Mouse (Mus musculus) limb, embryonic 10.5 days (tissue): ENCODE data around the gene Gp1ba. TPM values are rescaled to one million over a fixed set of nuclear protein-coding genes. Genes with fewer than 3 reads are reported as not detected.

Experiments
- DNase-seq: peaks from one replicate; pipeline ENCODE4 v3.0.0-alpha.2; 2017; ENCODE audit warnings: low spot score
- H3K27ac ChIP-seq: fragments of 300-500 bp; sonication (generic); 2 replicates; pipeline ENCODE4 v1.5.1; 2016; ENCODE audit warnings: mild to moderate bottlenecking
- H3K27me3 ChIP-seq: fragments of 300-500 bp; sonication (generic); 2 replicates; pipeline ENCODE4 v1.6.1; 2016; ENCODE audit warnings: low read depth, mild to moderate bottlenecking; ENCODE audit not compliant: poor library complexity, severe bottlenecking
- H3K36me3 ChIP-seq: fragments of 300-500 bp; sonication (generic); 2 replicates; pipeline ENCODE4 v1.6.1; 2016; ENCODE audit warnings: mild to moderate bottlenecking, moderate library complexity
- H3K4me1 ChIP-seq: fragments of 300-500 bp; sonication (generic); 2 replicates; pipeline ENCODE4 v1.6.1; 2016
- H3K4me3 ChIP-seq: fragments of 300-500 bp; sonication (generic); 2 replicates; pipeline ENCODE4 v1.5.1; 2016; ENCODE audit warnings: mild to moderate bottlenecking, moderate library complexity
- H3K9me3 ChIP-seq: fragments of 300-500 bp; sonication (generic); replicated peaks from 2 replicates; pipeline ENCODE4 v1.6.1; 2016; ENCODE audit warnings: mild to moderate bottlenecking
- WGBS: fragments of 180-500 bp; shearing (Covaris S2); methylation state at CpG from one replicate; pipeline ENCODE4 v1.1.7; 2016; 5-methylcytosine and 5-hydroxymethylcytosine counted together
- polyA plus RNA-seq: library from polyadenylated mRNA; unstranded; fragments of >200 nt; fragmentation: Nextera tagmentation; extraction: Ambion mirVana; gene quantifications from 2 replicates; pipeline ENCODE4 v1.2.1, GENCODE M21; 2016

Gp1ba gene
- polyA plus RNA-seq, 1 experiment from 2014 or later = 0.75 TPM

- Histone ChIP-seq H3K4me3 (peak overlapping the region; percentile 93), H3K9me3 (no peaks in the 10 kb centered on the region), H3K27ac (peak overlapping the region; percentile 92), H3K27me3 (no peaks in the 10 kb centered on the region), H3K4me1 (peaks cover 32% of the 10 kb centered on the region), H3K36me3 (peaks cover 39% of the 10 kb centered on the region)
- DNase-seq = no peak
- 4% methylated on average over 16 of the region's 16 CpGs for WGBS
Measured at GRCm38 (mm10) chr11:70686901-70687566, 48.1 kb downstream of the Gp1ba start.

GRCm38 (mm10) chr11:70687601-70688199 lies 48.8 kb downstream of the Gp1ba start, which contains the start of gene Camta2:
Camta2 (minus strand) TSS chr11:70688105.
- under 1% methylated on average over 47 of the region's 55 CpGs for WGBS
- Histone ChIP-seq H3K27me3 (no peaks in the 10 kb centered on the region), H3K4me1 (peaks cover 27% of the 10 kb centered on the region), H3K9me3 (no peaks in the 10 kb centered on the region), H3K27ac (peak within 1 kb of the TSS; percentile 92), H3K36me3 (peaks cover 32% of the 10 kb centered on the region), H3K4me3 (peak within 1 kb of the TSS; percentile 93)
- peak; percentile 91 for DNase-seq

DNA sequence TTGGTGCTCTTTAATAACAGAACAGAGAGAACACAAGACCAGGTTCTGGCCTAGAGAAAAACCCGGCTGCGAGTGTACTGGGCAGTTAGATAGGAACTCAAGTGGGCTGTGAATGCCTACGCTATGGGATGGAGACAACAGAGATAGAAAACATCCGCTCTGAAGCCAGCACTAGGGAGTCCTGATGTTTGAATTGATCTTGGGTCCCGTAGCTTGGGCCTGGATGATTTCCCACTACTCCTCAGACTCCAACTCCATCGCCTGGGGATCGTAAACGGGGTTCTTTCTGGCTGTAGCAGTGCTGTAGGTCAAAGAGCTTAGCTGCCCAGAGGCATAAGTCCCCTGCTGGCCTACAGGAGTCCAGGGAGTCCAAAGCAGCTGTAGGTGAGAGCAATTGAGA lies 49.5 kb downstream of the Gp1ba start:
- Histone ChIP-seq H3K4me1 (peaks cover 27% of the 10 kb centered on the region), H3K27ac (peak overlapping the region; percentile 92), H3K9me3 (no peaks in the 10 kb centered on the region), H3K36me3 (peaks cover 25% of the 10 kb centered on the region), H3K4me3 (peak overlapping the region; percentile 93), H3K27me3 (no peaks in the 10 kb centered on the region)
- DNase-seq = peak; percentile 39
- 13% methylated on average over 8 of the region's 8 CpGs for WGBS

DNA sequence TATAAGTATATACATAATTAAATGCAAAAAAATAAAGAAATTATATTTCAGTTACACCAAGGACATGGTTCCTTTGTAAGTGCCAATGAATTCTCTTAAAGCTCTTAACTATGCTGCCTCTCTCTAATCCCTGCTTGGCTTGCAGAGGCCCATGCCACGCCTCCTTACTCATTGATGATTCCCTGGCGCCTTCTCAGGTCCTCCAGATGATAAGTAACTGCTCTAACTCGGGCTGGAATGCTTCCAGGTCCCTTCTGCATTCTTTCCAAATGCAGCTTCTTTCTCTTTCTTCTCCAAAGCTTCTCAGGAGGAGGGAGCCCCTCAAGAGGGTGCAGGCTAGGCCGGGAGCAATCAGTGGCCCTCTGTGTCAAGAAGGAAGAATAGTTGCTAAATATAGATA lies 50.7 kb downstream of the Gp1ba start:
- Histone ChIP-seq H3K27ac (no peak overlapping the region), H3K4me1 (peaks cover 27% of the 10 kb centered on the region), H3K9me3 (no peaks in the 10 kb centered on the region), H3K36me3 (peaks cover 13% of the 10 kb centered on the region), H3K4me3 (no peak overlapping the region), H3K27me3 (no peaks in the 10 kb centered on the region)
- DNase-seq = no peak
- 59% methylated on average over 4 of the region's 4 CpGs for WGBS

Other genes starting within 250 kb of the Gp1ba start
- gene Pelp1, start 229.1 kb upstream of the Gp1ba start, polyA plus RNA-seq = 63.0 and 65.1 TPM in 2 replicates
- 24.6 and 25.5 TPM in 2 replicates for gene Arrb2, start 206.5 kb upstream of the Gp1ba start, polyA plus RNA-seq
- 48.4 and 51.5 TPM in 2 replicates for gene Med11, start 187.2 kb upstream of the Gp1ba start, polyA plus RNA-seq
- gene Zmynd15, start 179.7 kb upstream of the Gp1ba start, polyA plus RNA-seq = 0.09 TPM in 1 of 2 replicates, not detected in the other
- gene Cxcl16, start 179.1 kb upstream of the Gp1ba start, polyA plus RNA-seq = 0.49 TPM in 2 replicates
- 0.98 and 1.2 TPM in 2 replicates for gene Tm4sf5, start 133.9 kb upstream of the Gp1ba start, polyA plus RNA-seq
- 0.30 TPM in 1 of 2 replicates, not detected in the other for gene Vmo1, start 124.5 kb upstream of the Gp1ba start, polyA plus RNA-seq
- gene Gltpd2, start 119.9 kb upstream of the Gp1ba start, polyA plus RNA-seq = 0.16 and 0.19 TPM in 2 replicates
- 1,140 and 1,215 TPM in 2 replicates for gene Psmb6, start 113.8 kb upstream of the Gp1ba start, polyA plus RNA-seq
- gene Gm40193, start 106.2 kb upstream of the Gp1ba start, polyA plus RNA-seq = not detected in 2 replicates
- gene Pld2, start 99.1 kb upstream of the Gp1ba start, polyA plus RNA-seq = 1.4 and 2.0 TPM in 2 replicates
- gene Mink1, start 76.2 kb upstream of the Gp1ba start, polyA plus RNA-seq = 15.1 and 17.2 TPM in 2 replicates
- not detected in 2 replicates for gene 4930544D05Rik, start 23.3 kb upstream of the Gp1ba start, polyA plus RNA-seq
- gene Chrne, start 19.9 kb upstream of the Gp1ba start, polyA plus RNA-seq = not detected in 2 replicates
- 85.0 and 104 TPM in 2 replicates for gene Rnf167, start 8.1 kb downstream of the Gp1ba start, polyA plus RNA-seq
- 136 and 160 TPM in 2 replicates for gene Slc25a11, start 8.4 kb downstream of the Gp1ba start, polyA plus RNA-seq
- 2,132 and 2,568 TPM in 2 replicates for gene Pfn1, start 15.5 kb downstream of the Gp1ba start, polyA plus RNA-seq
- 67.8 and 75.6 TPM in 2 replicates for gene Eno3, start 18.1 kb downstream of the Gp1ba start, polyA plus RNA-seq
- gene Spag7, start 30.3 kb downstream of the Gp1ba start, polyA plus RNA-seq = 182 and 196 TPM in 2 replicates
- 8.9 and 11.6 TPM in 2 replicates for gene Camta2, start 49.0 kb downstream of the Gp1ba start, polyA plus RNA-seq
- 1.1 and 1.2 TPM in 2 replicates for gene Inca1, start 61.0 kb downstream of the Gp1ba start, polyA plus RNA-seq
- 2.0 and 2.2 TPM in 2 replicates for gene Kif1c, start 61.4 kb downstream of the Gp1ba start, polyA plus RNA-seq
- gene Zfp3, start 125.1 kb downstream of the Gp1ba start, polyA plus RNA-seq = 3.0 and 5.1 TPM in 2 replicates
- gene Scimp, start 173.5 kb downstream of the Gp1ba start, polyA plus RNA-seq = 0.18 TPM in 1 of 2 replicates, not detected in the other
- 28.1 and 33.1 TPM in 2 replicates for gene Rabep1, start 205.7 kb downstream of the Gp1ba start, polyA plus RNA-seq